Mouse (Mus musculus): ENCODE data around the gene Exosc5. TPM values are rescaled to one million over a fixed set of nuclear protein-coding genes. Genes with fewer than 3 reads are reported as not detected.

The Exosc5 gene
- polyA plus RNA-seq, 1 experiment from 2014 or later = 71.3 TPM

DNA sequence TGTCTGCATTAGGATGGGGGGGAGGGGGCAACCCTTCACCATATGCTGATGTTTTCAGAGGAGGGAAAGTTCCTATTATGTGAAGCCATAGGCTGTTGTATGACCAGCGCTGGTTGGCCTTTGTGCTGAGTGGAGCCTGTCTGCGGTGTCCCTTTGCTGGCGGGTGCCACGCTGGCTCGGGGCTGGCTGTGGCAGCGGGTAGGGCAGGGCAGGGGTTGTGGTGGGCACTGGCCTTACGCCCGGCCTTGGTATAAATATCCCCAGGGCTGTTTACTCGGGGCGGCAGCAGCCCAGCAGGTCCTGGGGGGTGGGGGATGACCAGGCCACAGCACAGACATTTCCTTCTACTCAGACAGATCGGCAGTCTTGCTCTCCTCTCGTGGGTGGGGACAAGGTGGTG lies 51.0 kb downstream of the Exosc5 start:
- Histone ChIP-seq H3K27ac (replicated peaks) (peak overlapping the region; percentile 63; the same call in 1 of the 2 replicates), H3K4me1 (peaks cover 44% of the 10 kb centered on the region), H3K36me3 (peaks cover 30% of the 10 kb centered on the region), H3K9me3 (replicated peaks) (no peaks in the 10 kb centered on the region), H3K27me3 (no peaks in the 10 kb centered on the region), H3K4me3 (replicated peaks) (no peak overlapping the region), H3K4me2 (replicated peaks) (peak overlapping the region; percentile 36; the same call in 1 of the 2 replicates), H3K9ac (0 out of 2 replicates have a peak overlapping the region, but pooled peaks have one; percentile 4)
- peak; percentile 25; the same call in 1 of the 2 replicates for ATAC-seq (ENCODE audit: insufficient number of reproducible peaks, low FRiP score, low TSS enrichment, low read depth)
- WGBS = 10% methylated on average over 12 of the region's 12 CpGs

DNA sequence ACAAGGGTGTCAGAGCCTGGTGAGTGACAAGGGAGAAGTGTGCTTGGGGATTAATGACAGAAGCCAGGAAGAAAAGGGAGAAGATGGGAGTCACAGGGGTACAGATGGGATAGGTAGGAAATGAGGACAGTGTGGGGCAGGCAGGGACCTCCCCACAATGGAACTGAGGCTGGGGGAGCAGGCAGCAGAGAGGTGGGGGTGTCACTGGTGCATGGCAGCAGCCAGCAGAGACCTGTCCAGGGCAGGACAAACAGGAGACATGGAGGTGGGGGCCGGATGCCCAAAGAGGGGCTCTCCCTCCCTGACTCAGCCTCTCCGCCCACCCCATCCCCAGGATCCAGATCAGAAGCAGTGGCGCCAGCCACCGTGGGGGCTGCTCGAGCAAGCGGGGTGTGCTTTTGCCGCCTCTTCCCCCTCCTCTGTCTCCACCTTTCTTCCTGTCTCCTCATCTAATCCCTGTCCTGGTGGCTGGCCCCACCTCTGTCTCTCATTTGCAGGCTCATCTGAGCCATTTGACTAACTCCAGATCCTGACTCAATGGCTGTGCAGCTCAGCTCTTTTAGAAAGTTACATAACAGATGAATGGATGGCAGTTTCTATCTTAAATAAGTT lies 51.7 kb downstream of the Exosc5 start:
- Histone ChIP-seq H3K9ac (0 out of 2 replicates have a peak overlapping the region, but pooled peaks have one; percentile 4), H3K27ac (replicated peaks) (peak overlapping the region; percentile 63; the same call in 1 of the 2 replicates)
- WGBS = 6% methylated on average over 6 of the region's 7 CpGs

DNA sequence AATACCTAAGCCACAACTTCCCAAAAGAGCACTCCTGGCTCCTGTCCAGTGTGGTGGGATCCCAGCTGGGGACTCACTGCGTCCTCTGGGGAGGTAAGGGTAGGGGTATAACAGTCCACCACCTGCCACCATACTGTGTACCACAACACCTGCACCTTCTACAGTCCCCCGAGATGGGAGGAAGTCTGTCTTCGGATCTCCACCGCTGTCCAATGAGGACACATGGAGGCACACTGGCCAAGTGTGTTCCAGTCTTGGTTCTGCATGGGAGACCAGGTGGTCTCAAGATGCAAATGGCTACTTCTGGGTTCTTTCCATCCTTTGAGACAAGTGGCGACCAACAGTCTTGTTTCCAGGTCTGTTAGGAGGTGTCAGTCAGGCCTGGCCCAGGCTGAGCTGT lies 52.2 kb downstream of the Exosc5 start:
- H3K36me3 ChIP-seq = peaks cover 42% of the 10 kb centered on the region
- H3K4me2 ChIP-seq (replicated peaks) = no peak overlapping the region; the same call in 1 of the 2 replicates
- 55% methylated on average over 5 of the region's 5 CpGs for WGBS
- no peak for ATAC-seq (ENCODE audit: insufficient number of reproducible peaks, low FRiP score, low TSS enrichment, low read depth)
- peak overlapping the region; percentile 63 for H3K27ac ChIP-seq (replicated peaks)
- H3K9me3 ChIP-seq (replicated peaks) = no peaks in the 10 kb centered on the region
- no peak overlapping the region for H3K9ac ChIP-seq
- no peaks in the 10 kb centered on the region for H3K27me3 ChIP-seq
- H3K4me1 ChIP-seq = peaks cover 44% of the 10 kb centered on the region
- H3K4me3 ChIP-seq (replicated peaks) = no peak overlapping the region

More for the DNA sequence above, 51.7 kb downstream of the Exosc5 start:
- H3K4me1 ChIP-seq = peaks cover 44% of the 10 kb centered on the region
- no peak for ATAC-seq (ENCODE audit: insufficient number of reproducible peaks, low FRiP score, low TSS enrichment, low read depth)
- H3K9me3 ChIP-seq (replicated peaks) = no peaks in the 10 kb centered on the region
- H3K4me3 ChIP-seq (replicated peaks) = no peak overlapping the region
- peaks cover 37% of the 10 kb centered on the region for H3K36me3 ChIP-seq
- peak overlapping the region; percentile 36 for H3K4me2 ChIP-seq (replicated peaks)
- no peaks in the 10 kb centered on the region for H3K27me3 ChIP-seq

DNA sequence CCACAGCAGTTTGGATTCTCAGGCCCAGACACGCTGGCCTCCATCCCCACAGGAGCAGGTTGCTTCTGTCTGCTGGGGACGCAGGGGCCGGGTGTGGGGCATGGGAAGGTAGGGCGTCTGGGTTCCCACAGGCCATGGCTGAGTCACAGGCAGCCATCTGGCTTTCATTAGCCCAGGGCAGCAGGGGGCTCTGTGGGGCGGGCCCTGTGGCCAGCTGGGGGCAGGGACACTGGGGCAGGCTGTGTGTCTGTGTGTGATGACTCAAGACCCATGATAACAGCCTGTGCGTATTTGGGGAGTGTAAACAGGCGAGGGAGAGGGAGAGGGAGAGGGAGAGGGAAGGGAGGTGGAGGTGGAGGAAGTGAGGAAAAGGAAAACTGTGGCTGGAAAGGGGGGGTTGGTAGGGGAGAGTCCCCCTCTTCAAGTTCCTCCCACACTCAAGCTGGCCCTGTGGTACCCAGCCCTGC lies 52.8 kb downstream of the Exosc5 start:
- Histone ChIP-seq H3K9me3 (replicated peaks) (no peaks in the 10 kb centered on the region), H3K9ac (no peak overlapping the region), H3K4me3 (replicated peaks) (no peak overlapping the region), H3K27me3 (no peaks in the 10 kb centered on the region), H3K36me3 (peaks cover 47% of the 10 kb centered on the region), H3K27ac (replicated peaks) (peak overlapping the region; percentile 69), H3K4me1 (peaks cover 44% of the 10 kb centered on the region), H3K4me2 (replicated peaks) (no peak overlapping the region)
- WGBS = 14% methylated on average over 7 of the region's 7 CpGs
- ATAC-seq (ENCODE audit: insufficient number of reproducible peaks, low FRiP score, low TSS enrichment, low read depth) = peak; percentile 65

DNA sequence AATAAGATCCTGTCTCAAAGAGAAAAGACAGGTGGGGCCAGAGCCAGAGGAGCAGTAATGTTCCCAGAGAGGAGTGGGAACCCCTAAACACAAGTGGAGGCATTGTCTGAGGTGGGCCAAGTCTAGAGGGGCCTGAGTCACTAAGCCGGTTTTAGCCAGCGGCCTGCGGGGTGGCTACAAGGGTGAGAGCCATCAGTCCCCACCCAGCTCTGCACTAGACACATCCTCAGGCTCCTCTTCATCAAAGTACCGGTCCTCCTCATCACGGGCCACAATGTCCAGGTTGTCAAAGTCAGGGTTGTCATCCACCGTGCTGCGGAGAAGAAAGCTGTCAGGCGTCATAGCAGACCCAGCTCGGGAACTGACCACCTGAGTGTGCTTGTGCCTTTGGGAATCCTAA lies 53.8 kb downstream of the Exosc5 start:
- H3K9ac ChIP-seq = no peak overlapping the region
- no peaks in the 10 kb centered on the region for H3K27me3 ChIP-seq
- no peak overlapping the region for H3K4me3 ChIP-seq (replicated peaks)
- H3K27ac ChIP-seq (replicated peaks) = 0 out of 2 replicates have a peak overlapping the region, but pooled peaks have one; percentile 69
- ATAC-seq (ENCODE audit: insufficient number of reproducible peaks, low FRiP score, low TSS enrichment, low read depth) = no peak
- WGBS = 84% methylated on average over 9 of the region's 9 CpGs
- no peaks in the 10 kb centered on the region for H3K9me3 ChIP-seq (replicated peaks)
- no peak overlapping the region for H3K4me2 ChIP-seq (replicated peaks)
- H3K4me1 ChIP-seq = peaks cover 44% of the 10 kb centered on the region
- H3K36me3 ChIP-seq = peaks cover 47% of the 10 kb centered on the region

DNA sequence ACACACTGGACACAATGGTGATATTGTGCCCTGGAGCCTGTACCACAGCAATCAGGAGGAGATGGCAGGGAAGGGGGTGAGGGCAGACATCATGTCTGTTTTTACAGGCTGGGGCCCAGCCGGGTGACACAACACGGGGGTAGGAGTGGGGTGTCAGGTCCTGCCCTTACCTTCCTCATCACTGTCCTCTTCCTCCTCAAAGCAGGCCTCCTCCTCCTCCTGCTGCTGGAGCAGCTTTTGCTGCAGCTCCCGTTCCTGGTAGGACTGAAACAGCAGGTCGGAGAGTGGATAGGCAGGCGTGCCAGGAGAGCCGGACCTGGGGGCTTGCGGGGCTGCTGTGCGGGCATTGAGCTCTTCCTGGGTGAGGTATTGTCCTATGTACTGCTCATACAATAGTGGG lies 55.6 kb downstream of the Exosc5 start:
- peaks cover 47% of the 10 kb centered on the region for H3K4me1 ChIP-seq

DNA sequence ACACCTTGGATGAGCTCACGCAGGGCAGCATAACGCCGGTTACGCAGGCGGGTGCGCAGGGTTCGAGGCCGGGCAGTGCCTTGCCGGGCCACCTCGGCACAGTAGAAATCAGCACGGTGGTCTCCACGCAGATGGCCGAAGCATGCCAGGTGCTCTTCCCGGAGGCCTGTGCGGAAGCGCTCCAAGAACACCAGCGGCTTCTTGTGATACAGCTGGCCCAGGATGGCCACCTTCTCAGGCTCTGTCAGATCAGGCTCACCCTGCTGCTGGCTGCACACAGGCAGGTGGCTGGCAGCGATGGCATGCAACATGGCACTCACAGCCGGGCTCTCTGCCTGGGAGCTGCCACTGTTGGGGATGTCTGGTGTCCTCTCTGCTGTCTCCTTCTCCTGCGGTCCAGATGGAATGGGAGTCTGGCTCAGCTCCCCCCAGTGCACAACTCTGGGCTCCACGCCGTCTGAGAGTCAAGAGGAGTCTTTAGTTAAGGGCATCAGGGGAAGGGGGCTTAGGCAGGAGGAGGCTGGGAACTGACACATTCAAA lies 56.8 kb downstream of the Exosc5 start:
- Histone ChIP-seq H3K4me3 (replicated peaks) (no peak overlapping the region), H3K9me3 (replicated peaks) (no peaks in the 10 kb centered on the region), H3K9ac (no peak overlapping the region), H3K4me2 (replicated peaks) (no peak overlapping the region), H3K4me1 (peaks cover 39% of the 10 kb centered on the region), H3K36me3 (peaks cover 55% of the 10 kb centered on the region), H3K27ac (replicated peaks) (no peak overlapping the region), H3K27me3 (no peaks in the 10 kb centered on the region)
- no peak for ATAC-seq (ENCODE audit: insufficient number of reproducible peaks, low FRiP score, low TSS enrichment, low read depth)
- WGBS = 96% methylated on average over 22 of the region's 22 CpGs

More for the DNA sequence above, 55.6 kb downstream of the Exosc5 start:
- Histone ChIP-seq H3K9me3 (replicated peaks) (no peaks in the 10 kb centered on the region), H3K4me2 (replicated peaks) (no peak overlapping the region), H3K27ac (replicated peaks) (no peak overlapping the region), H3K9ac (no peak overlapping the region), H3K27me3 (no peaks in the 10 kb centered on the region), H3K36me3 (peaks cover 47% of the 10 kb centered on the region), H3K4me3 (replicated peaks) (no peak overlapping the region)
- no peak for ATAC-seq (ENCODE audit: insufficient number of reproducible peaks, low FRiP score, low TSS enrichment, low read depth)
- WGBS = 93% methylated on average over 8 of the region's 8 CpGs

DNA sequence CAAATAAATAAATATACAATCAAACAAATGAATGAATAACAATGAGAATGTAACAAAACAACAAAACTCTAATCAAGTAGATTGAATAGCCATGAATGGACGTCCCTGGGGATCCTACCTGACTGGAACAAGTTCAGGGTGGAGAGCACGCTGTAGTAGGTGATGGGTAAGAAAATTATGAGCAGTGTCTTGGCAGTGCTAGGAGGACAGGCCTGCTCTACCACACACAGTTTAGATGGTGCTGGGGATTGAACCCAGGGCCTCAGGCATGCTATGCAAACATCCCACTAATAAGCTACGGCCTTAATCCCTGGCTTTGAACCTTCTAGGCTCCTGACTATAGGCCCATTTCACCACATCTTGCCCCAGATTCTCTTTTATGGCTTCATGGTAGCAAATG lies 58.5 kb downstream of the Exosc5 start:
- Histone ChIP-seq H3K27ac (replicated peaks) (no peak overlapping the region), H3K4me3 (replicated peaks) (peak overlapping the region; percentile 73), H3K36me3 (peaks cover 63% of the 10 kb centered on the region), H3K9ac (no peak overlapping the region), H3K4me2 (replicated peaks) (peak overlapping the region; percentile 80), H3K9me3 (replicated peaks) (no peaks in the 10 kb centered on the region), H3K27me3 (no peaks in the 10 kb centered on the region), H3K4me1 (peaks cover 22% of the 10 kb centered on the region)
- WGBS = 88% methylated on average over 3 of the region's 3 CpGs
- no peak for ATAC-seq (ENCODE audit: insufficient number of reproducible peaks, low FRiP score, low TSS enrichment, low read depth)

DNA sequence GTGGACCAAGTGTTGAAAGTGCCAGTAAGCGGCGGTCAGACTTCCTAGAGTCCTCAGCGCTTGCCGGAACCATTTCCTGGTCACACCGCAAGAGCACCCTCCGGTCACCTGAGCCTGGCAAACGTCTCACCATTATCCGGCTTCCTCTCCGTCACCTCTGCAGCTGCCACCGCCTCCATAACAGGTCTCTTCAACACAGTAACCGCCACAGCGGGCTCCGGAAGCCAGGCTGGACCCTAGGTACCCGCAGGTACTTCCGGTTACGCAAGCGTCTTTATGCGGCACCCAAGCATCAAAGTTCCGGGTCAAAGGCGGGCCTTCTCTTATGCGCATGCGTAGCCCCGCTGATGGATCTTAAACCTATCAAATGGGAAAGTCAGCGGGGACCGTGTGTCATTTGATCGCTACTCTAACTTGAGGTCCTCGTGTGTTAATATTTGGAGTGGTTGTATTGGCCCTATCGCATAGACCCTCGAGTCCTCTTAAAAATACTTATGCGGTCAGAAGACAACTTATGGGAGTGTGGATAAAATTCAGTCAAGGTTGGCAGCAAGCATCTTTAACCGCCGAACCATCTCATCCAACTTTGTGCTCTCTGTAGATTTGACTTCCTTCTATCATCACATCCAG lies 59.9 kb downstream of the Exosc5 start, which contains the start of gene Ccdc97:
Gene Ccdc97 (minus strand): TSS at position 301 of the 630 bp plus-strand sequence.
- H3K27ac ChIP-seq (replicated peaks) = peak within 1 kb of the TSS; percentile 90
- H3K36me3 ChIP-seq = peaks cover 63% of the 10 kb centered on the region
- no peaks in the 10 kb centered on the region for H3K9me3 ChIP-seq (replicated peaks)
- H3K4me3 ChIP-seq (replicated peaks) = peak within 1 kb of the TSS; percentile 73
- H3K27me3 ChIP-seq = no peaks in the 10 kb centered on the region
- peaks cover 22% of the 10 kb centered on the region for H3K4me1 ChIP-seq
- H3K9ac ChIP-seq = peak within 1 kb of the TSS; percentile 58
- H3K4me2 ChIP-seq (replicated peaks) = peak within 1 kb of the TSS; percentile 80
- 4% methylated on average over 32 of the region's 32 CpGs for WGBS
- peak; percentile 83 for ATAC-seq (ENCODE audit: insufficient number of reproducible peaks, low FRiP score, low TSS enrichment, low read depth)

DNA sequence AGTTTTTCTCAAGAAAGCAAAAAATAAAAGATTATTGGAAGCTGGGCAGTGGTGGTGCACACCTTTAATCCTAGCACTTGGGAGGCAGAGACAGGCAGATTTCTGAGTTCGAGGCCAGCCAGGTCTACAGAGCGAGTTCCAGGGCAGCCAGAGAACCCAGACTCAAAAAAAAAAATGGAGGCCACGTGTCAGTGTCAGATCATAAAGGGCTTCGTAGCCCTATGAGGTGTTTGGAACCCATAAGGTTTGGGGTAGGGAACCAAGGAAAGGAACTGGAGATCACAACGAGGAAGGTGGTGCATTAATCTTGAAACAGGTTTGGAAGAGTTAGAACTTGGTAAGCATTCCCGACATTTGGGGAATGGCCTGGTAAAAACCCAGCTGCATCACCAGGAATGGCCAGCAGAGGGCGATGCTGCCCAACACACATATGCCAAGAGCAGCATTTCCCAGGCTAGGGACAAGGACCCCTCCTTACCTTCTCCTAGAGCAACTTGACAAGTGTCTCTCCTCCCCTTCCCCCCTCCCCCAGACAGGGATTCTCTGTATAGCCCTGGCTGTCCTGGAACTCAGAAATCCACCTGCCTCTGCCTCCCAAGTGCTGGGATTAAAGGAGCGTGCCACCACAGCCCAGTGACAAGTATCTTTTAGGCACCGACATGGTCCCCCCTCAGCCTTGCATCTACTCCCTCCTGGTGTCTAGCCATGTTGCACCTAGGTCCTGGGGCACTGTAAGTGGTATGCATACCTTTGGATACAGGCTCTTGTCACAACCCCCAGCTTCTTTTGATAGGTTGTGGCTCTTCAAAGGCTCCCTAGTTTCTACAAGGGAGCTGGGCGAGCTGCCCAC lies 61.0 kb downstream of the Exosc5 start:
- no peak overlapping the region for H3K4me3 ChIP-seq (replicated peaks)
- H3K4me1 ChIP-seq = peaks cover 22% of the 10 kb centered on the region
- peak overlapping the region; percentile 90 for H3K27ac ChIP-seq (replicated peaks)
- no peaks in the 10 kb centered on the region for H3K9me3 ChIP-seq (replicated peaks)
- WGBS = 60% methylated on average over 10 of the region's 10 CpGs
- peak overlapping the region; percentile 80 for H3K4me2 ChIP-seq (replicated peaks)
- ATAC-seq (ENCODE audit: insufficient number of reproducible peaks, low FRiP score, low TSS enrichment, low read depth) = 0 out of 2 replicates have a peak, but pooled peaks have one; percentile 49
- H3K9ac ChIP-seq = no peak overlapping the region
- H3K36me3 ChIP-seq = peaks cover 63% of the 10 kb centered on the region
- no peaks in the 10 kb centered on the region for H3K27me3 ChIP-seq

All from embryonic facial prominence, embryonic 15.5 days (tissue).